Mouse (Mus musculus) testis, adult 2 months (tissue): Measurements from ENCODE around the gene Ppp2r5c.

Experiments used
- CTCF ChIP-seq: fragments of 200-500 bp; IDR thresholded peaks from 2 replicates; pipeline ENCODE4 v1.5.1; 2012; ENCODE audit warnings: low read depth, mild to moderate bottlenecking, inconsistent platforms, low read length, moderate library complexity; ENCODE audit not compliant: control insufficient read depth, insufficient read depth, insufficient replicate concordance
- POLR2A ChIP-seq: fragments of 200-500 bp; IDR thresholded peaks from 2 replicates; pipeline ENCODE4 v1.6.1; 2012; ENCODE audit warnings: low read depth, mild to moderate bottlenecking, inconsistent platforms, low read length, moderate library complexity; ENCODE audit not compliant: control insufficient read depth

GRCm38 (mm10) chr12:110492436-110492835, 45.5 kb downstream of the Ppp2r5c start:
- TF ChIP-seq CTCF = no peak
- no peak for TF ChIP-seq POLR2A
